Mouse (Mus musculus) intestine, postnatal 0 days (tissue): ENCODE measurements at regions not wholly inside any gene's neighbourhood (a gene's known extent, or its start where the extent isn't known, plus 50 kb on each side); places are given as distances from the start of the nearest gene placed in this dataset.

ENCODE experiments used
- ATAC-seq: fragments of 200-750 bp; cut with Nextera tagmentation; 2 replicates; pipeline ENCODE4 v1.8.0; 2017; ENCODE audit warnings: mild to moderate bottlenecking, moderate TSS enrichment, moderate library complexity
- H3K27ac ChIP-seq: fragments of 300-500 bp; sonication (generic); 2 replicates; pipeline ENCODE4 v1.5.1; 2014; ENCODE audit warnings: mild to moderate bottlenecking, low read depth, low read length, moderate library complexity
- H3K27me3 ChIP-seq: fragments of 300-500 bp; sonication (generic); replicated peaks from 2 replicates; pipeline ENCODE4 v1.6.1; 2014; ENCODE audit warnings: low read length, mixed read lengths; ENCODE audit not compliant: control insufficient read depth, insufficient read depth
- H3K36me3 ChIP-seq: fragments of 300-500 bp; sonication (generic); 2 replicates; pipeline ENCODE4 v1.6.1; 2014; ENCODE audit warnings: mild to moderate bottlenecking, moderate library complexity; ENCODE audit not compliant: control insufficient read depth, insufficient read depth
- H3K4me1 ChIP-seq: fragments of 300-500 bp; sonication (generic); replicated peaks from 2 replicates; pipeline ENCODE4 v1.6.1; 2014; ENCODE audit warnings: antibody characterized with exemption, low read length, mixed read lengths; ENCODE audit not compliant: control insufficient read depth, insufficient read depth
- H3K4me2 ChIP-seq: fragments of 300-500 bp; sonication (generic); replicated peaks from 2 replicates; pipeline ENCODE4 v1.6.1; 2014; ENCODE audit warnings: low read depth, mild to moderate bottlenecking, moderate library complexity
- H3K4me3 ChIP-seq: fragments of 300-500 bp; sonication (generic); 2 replicates; pipeline ENCODE4 v1.5.1; 2014; ENCODE audit warnings: low read depth, low read length
- H3K9ac ChIP-seq: fragments of 300-500 bp; sonication (generic); 2 replicates; pipeline ENCODE4 v1.6.1; 2014; ENCODE audit warnings: mild to moderate bottlenecking, low read depth, low read length
- H3K9me3 ChIP-seq: fragments of 300-500 bp; sonication (generic); 2 replicates; pipeline ENCODE4 v1.6.1; 2016; ENCODE audit warnings: mixed run types; ENCODE audit not compliant: control insufficient read depth
- CTCF ChIP-seq: sonication (generic); IDR thresholded peaks from 2 replicates; pipeline ENCODE4 v1.5.1; 2016; ENCODE audit warnings: low read depth, mild to moderate bottlenecking, control low read depth, antibody characterized with exemption, moderate library complexity
- WGBS: fragments of 180-500 bp; shearing (Covaris S2); extraction: QIAGEN DNeasy Blood & Tissue Kit; methylation state at CpG from one replicate; pipeline ENCODE4 v1.1.7; 2014; 5-methylcytosine and 5-hydroxymethylcytosine counted together

GRCm38 (mm10) chr15:60193157-60193556 is 176.7 kb upstream of the 4933412E24Rik start:
- Histone ChIP-seq H3K4me3 (no peak overlapping the region), H3K9ac (no peak overlapping the region), H3K4me2 (no peak overlapping the region), H3K27ac (no peak overlapping the region), H3K9me3 (no peaks in the 10 kb centered on the region), H3K27me3 (no peaks in the 10 kb centered on the region), H3K36me3 (no peaks in the 10 kb centered on the region), H3K4me1 (no peaks in the 10 kb centered on the region)
- no peak for ATAC-seq
- 82% methylated on average over 3 of the region's 3 CpGs for WGBS
- no peak for TF ChIP-seq CTCF

DNA sequence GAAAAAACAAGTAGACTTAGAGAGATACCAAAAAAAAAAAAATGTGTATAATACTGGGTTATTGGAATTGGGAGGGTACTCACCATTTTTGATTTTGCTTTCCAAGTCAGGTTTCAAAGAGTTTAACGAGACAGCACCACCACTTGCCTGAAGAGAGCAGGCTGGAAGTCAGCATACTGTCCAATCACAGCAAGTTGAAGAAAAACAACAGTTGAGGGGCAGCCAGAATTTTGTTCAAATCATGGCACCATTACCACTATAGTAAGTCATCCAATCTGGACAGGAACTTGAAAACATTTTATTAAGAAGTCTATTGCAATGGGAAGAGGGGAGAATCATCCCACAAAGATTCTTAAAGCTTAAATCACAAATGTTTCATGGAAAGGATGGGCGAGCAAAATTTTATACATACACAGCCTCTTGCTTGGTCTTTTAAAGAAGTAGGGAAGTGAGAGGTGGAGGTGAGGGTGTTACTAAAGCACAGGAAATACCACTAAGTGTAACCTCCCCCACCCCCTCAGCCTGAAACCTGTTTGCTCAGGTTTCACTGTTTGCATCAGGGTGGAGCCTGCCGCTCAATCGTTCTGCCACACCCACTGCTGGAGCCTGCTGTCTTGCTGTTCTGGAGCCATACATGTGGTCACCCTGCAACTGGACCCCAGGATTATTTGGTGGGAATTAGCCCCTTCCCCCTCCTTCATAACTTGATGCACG is 170.7 kb upstream of the 4933412E24Rik start:
- H3K4me2 ChIP-seq = no peak overlapping the region
- TF ChIP-seq CTCF = no peak
- no peak for ATAC-seq
- no peak overlapping the region for H3K4me3 ChIP-seq
- H3K9ac ChIP-seq = no peak overlapping the region
- no peaks in the 10 kb centered on the region for H3K4me1 ChIP-seq
- no peaks in the 10 kb centered on the region for H3K36me3 ChIP-seq
- no peak overlapping the region for H3K27ac ChIP-seq
- no peaks in the 10 kb centered on the region for H3K9me3 ChIP-seq
- WGBS = 56% methylated on average over 5 of the region's 5 CpGs
- H3K27me3 ChIP-seq = no peaks in the 10 kb centered on the region

- H3K27ac ChIP-seq = no peak overlapping the region
- no peak overlapping the region for H3K9ac ChIP-seq
- no peak for TF ChIP-seq CTCF
- H3K4me2 ChIP-seq = no peak overlapping the region
- WGBS = 74% methylated on average over 6 of the region's 6 CpGs
- H3K36me3 ChIP-seq = no peaks in the 10 kb centered on the region
- H3K4me3 ChIP-seq = no peak overlapping the region
- no peaks in the 10 kb centered on the region for H3K4me1 ChIP-seq
- no peak for ATAC-seq
- H3K9me3 ChIP-seq = no peaks in the 10 kb centered on the region
- no peaks in the 10 kb centered on the region for H3K27me3 ChIP-seq
These were observed 125.2 kb upstream of the 4933412E24Rik start for GRCm38 (mm10) chr15:60141554-60142070.

DNA sequence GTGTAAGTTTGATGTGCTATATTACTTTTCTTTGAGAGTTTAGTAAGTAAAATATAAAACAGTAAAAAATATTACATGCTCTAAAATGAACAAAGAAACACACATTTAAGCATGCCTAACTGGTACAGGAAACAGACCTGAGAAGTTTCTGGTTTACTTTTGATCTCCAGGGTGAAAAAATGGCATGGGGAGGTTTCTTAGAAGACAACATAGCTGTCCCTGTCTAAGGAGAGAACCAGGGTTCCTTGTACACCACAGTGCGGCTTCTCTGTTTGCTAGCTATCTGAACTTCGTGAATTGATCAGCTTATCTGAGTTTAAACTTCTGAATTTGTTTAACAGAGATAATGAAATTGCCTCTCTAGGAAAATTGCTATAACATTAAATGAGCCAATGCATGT is 120.3 kb upstream of the 4933412E24Rik start:
- no peaks in the 10 kb centered on the region for H3K36me3 ChIP-seq
- no peak for TF ChIP-seq CTCF
- H3K27ac ChIP-seq = no peak overlapping the region
- H3K9ac ChIP-seq = no peak overlapping the region
- no peak for ATAC-seq
- no peak overlapping the region for H3K4me3 ChIP-seq
- H3K4me1 ChIP-seq = no peaks in the 10 kb centered on the region
- H3K4me2 ChIP-seq = no peak overlapping the region
- 37% methylated on average over 2 of the region's 2 CpGs for WGBS
- H3K27me3 ChIP-seq = no peaks in the 10 kb centered on the region
- no peaks in the 10 kb centered on the region for H3K9me3 ChIP-seq

DNA sequence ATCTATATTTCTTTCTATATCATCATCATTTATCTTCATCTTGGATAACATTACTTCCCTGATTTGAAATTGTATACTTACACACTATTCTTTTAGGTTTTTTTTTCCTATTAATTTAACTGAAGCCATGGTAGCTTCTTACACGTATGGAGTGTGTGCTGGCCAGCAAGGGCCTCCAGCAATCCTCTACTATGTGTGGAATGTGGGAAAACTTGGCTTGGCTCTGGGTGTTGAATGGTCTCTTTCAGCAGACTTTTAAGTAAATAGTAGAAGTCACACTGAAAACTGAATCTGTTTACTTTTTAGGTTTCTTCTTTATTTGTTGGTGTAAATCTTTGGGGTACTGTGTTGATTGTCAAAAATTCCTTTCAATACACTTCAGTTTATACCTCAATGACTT is 118.1 kb upstream of the 4933412E24Rik start:
- Histone ChIP-seq H3K9me3 (no peaks in the 10 kb centered on the region), H3K4me1 (no peaks in the 10 kb centered on the region), H3K27ac (no peak overlapping the region), H3K4me3 (no peak overlapping the region), H3K9ac (no peak overlapping the region), H3K36me3 (no peaks in the 10 kb centered on the region), H3K27me3 (no peaks in the 10 kb centered on the region), H3K4me2 (no peak overlapping the region)
- no peak for TF ChIP-seq CTCF
- 22% methylated on average over 1 of the region's 1 CpGs for WGBS
- ATAC-seq = no peak

- no peak overlapping the region for H3K4me3 ChIP-seq
- H3K27ac ChIP-seq = no peak overlapping the region
- H3K36me3 ChIP-seq = no peaks in the 10 kb centered on the region
- H3K9ac ChIP-seq = no peak overlapping the region
- H3K4me1 ChIP-seq = no peaks in the 10 kb centered on the region
- ATAC-seq = no peak
- no peaks in the 10 kb centered on the region for H3K9me3 ChIP-seq
- no peaks in the 10 kb centered on the region for H3K27me3 ChIP-seq
- no peak overlapping the region for H3K4me2 ChIP-seq
- TF ChIP-seq CTCF = no peak
- WGBS = 83% methylated on average over 3 of the region's 3 CpGs
These were observed 116.3 kb upstream of the 4933412E24Rik start for GRCm38 (mm10) chr15:60132701-60133100.
